Mouse (Mus musculus) embryonic fibroblast, embryonic 13.5 days (primary cell): ENCODE measurements around the gene Trmt44.

ENCODE experiments used
- CTCF ChIP-seq: IDR thresholded peaks from 2 replicates; pipeline ENCODE4 v1.5.1; 2011; ENCODE audit warnings: mild to moderate bottlenecking, control low read depth, low read length, moderate library complexity, borderline replicate concordance; ENCODE audit not compliant: insufficient read depth
- POLR2A ChIP-seq: IDR thresholded peaks from 2 replicates; pipeline ENCODE4 v1.6.1; 2011; ENCODE audit warnings: low read depth, mild to moderate bottlenecking, control low read depth, low read length, moderate library complexity

- TF ChIP-seq CTCF (no peak), POLR2A (no peak)
Measured at GRCm38 (mm10) chr5:35592081-35592736, 17.3 kb upstream of the Trmt44 start.
